Mouse (Mus musculus) thymus, adult 2 months (tissue): Measurements from ENCODE around the gene Slc13a3.

Experiments
- CTCF ChIP-seq: fragments of 200-500 bp; IDR thresholded peaks from 2 replicates; pipeline ENCODE4 v1.5.1; 2012; ENCODE audit warnings: mild to moderate bottlenecking, control low read depth, low read length, moderate library complexity, borderline replicate concordance; ENCODE audit not compliant: control insufficient read depth, poor library complexity, insufficient read depth; ENCODE audit errors: extremely low read depth
- POLR2A ChIP-seq: fragments of 200-500 bp; IDR thresholded peaks from 2 replicates; pipeline ENCODE4 v1.6.1; 2012; ENCODE audit warnings: mild to moderate bottlenecking, low read length, control low read depth, moderate library complexity; ENCODE audit not compliant: control insufficient read depth, poor library complexity, insufficient read depth; ENCODE audit errors: extremely low read depth

DNA sequence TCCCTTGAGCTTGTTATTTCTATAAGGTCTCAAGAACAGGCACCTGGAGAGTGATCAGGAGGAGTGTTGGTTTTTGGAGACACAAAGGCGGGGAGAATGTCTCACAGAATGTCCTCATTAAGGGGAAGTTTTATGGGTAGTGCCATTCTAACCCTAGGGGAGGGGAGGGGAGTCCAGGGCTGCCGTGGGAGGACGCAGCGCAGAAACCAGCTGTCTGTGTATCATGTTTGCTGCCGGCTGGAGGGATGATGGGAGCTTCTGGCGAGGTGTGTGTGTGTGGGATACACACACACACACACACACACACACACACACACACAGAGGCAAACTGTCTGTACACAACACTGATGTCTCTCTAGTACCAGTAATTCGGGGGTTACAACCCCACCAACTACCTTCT lies 39.4 kb upstream of the Slc13a3 start:
- TF ChIP-seq CTCF (no peak), POLR2A (no peak)
